Mouse (Mus musculus) right cerebral cortex, postnatal 25 days (tissue): ENCODE measurements at regions not wholly inside any gene's neighbourhood (a gene's known extent, or its start where the extent isn't known, plus 50 kb on each side); places are given as distances from the start of the nearest gene placed in this dataset.

Experiments
- DNase-seq: peaks from one replicate; pipeline ENCODE4 v3.0.0; 2022

DNA sequence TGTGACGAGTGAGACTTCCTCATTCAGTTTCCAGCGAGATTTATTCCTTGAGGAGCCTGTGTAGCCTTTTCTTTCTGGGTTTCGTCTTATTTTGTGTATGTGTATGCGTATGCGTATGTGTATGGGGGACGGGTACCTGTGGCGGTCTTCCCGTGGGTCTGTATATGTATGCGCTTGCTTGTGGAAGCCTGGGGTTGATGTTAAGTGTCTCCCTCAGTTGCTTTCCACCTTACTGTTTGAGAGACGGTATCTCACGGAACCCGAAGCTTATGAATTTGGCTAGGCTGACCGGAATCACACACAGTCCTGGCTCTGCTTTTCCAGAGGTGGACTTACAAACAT is 87.1 kb downstream of the Ankrd50 start:
- no peak for DNase-seq

DNA sequence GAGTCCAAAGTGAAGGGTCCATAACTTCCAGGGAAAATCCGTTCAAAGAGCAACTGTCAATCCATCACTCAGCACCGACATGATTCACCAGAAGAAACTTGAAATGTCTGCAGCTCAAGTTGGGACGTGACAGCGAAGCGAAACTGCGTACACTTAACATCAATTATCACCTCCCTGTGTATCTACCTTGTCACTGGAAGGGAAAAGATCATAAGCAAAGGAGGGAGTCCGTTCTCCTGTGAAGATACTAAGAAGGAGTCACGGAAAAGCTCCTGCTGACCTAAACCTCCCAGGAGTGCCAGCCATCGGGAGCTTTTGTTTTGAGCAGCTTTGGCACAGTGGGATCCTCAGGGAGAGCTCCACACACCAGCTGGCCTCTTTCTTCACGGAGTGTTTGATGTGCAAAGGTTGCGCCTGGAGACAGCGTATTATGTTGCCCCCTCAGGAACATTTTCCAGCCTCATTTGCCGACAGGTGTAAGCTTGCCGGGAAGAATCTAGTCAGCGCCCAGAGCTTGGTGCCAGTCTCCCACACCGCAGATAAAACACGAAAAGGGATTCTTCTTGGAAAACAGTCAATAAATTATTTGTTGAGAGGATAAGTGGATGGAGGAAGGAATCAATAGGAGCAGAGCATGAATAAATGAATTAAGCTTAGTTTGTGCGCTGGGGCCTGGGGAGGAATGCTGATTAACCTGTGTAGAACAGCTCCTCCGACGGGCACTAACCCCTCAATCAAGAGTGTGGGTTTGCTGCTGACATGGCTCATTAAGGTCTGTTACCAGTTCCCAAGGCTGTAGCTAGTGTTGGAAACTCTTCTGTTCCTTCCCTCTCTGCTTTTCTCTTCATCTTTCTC is 87.7 kb downstream of the Ankrd50 start:
- no peak for DNase-seq

DNA sequence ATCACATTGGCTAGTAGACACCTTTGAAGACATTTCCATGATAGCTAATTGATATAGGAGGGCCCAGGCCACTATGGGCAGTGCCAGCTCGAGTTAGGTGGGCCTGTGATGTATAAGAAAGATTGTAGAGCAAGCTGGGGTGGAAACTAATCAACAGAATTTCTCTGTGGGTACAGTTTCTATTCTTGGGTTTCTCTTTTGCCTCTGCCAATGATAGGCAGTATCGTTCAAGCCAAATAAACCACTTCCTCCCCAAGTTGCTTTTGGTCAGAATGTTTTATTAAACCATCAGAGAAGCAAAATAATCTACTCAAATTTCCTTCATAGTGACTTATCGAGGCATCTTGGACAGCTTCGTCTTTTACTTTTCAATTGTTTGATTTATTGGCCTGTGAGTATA is 90.3 kb downstream of the Ankrd50 start:
- no peak for DNase-seq

DNA sequence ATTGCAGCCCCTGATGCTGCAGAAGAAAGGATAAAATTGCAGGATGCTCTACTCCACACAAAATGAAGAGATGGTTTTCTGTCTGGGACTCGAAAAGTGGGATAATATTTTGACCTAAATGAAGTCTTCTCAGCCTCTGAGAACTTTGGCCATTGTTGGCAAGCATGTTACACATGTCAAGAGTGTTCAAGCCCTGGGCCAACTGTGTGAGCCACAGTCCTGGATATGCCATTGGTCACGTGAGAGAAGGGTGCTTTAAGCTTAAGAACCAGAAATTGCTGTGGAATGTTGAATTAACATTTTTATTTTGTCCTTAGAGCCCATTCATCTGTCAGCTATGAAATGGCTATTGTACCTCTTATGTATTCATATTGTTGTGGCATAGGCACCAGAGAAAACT is 95.0 kb downstream of the Ankrd50 start:
- DNase-seq: no peak

DNA sequence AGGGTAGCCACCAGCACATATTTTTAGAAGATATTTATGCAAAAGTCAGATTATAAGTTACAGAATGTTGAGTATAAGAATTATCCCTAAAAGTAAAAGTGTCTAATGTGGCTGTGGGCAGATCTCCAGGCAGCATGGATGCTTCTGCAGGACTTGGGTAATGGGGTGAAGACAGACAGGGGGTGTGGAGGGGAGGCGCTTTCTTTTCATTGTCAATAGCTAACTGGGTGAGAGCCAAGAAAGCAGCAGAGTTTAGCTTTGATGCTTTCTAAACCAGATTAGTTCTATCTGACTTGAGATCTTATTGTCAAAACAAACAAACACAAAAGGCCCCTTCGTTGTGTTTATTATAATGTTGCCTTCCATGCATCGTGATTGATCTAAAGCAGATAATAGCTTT is 95.7 kb downstream of the Ankrd50 start:
- no peak for DNase-seq

DNA sequence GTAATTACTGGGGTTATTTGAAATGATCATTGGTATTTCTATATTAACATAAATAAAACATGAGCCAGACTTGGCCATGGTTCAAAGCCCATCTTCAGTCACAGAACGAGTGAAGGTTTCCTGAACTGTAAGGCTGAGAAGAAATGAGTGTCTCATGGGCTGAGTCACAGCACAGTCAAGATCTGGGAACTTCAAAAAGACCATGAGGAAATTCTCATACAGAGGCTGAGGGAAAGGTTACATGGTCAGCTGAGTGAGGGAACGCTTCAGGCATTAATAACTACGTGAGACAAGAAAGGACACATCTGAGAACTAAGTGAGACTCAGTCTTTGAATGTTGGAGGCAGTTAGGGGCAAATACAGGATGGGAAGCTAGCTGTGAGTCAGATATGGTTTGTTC is 101.9 kb downstream of the Ankrd50 start:
- no peak for DNase-seq

DNA sequence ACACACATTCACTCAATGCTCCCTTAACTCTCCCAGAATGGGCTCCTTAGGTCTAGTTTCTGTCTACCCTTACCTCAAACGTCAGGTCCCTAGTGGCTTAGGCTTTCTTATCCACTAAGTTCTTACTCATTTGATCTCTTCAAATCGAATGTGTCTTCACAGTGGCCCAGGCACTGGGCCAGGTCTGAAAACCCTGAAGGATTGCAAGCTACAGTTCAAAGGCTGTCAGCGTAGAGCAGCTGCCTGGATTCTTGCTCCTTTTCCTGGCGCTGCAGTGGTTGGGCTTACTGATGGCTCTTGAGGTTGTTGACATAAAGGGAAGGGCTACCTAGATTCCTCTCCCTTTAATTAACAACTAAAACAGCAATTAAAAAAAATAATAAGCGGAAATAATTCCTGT is 103.0 kb downstream of the Ankrd50 start:
- no peak for DNase-seq

DNA sequence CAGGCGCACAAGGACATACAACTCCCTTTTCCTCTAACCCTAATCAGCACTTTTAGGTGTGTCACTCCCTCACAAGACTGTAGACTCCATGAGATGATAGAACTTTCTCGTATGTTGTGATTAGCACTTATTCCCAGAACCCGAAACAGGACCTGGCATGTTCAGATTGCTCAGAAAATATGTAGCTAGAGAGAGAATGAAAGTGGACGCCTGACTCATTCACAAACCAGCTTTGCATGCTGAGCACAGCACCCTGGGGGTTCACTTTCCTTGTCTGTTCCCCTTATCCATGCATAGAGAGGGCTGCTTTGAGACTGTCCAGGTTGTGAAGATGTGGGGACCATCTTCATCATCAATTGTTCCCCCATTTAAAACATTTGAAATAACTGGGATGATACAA is 111.0 kb downstream of the Ankrd50 start:
- no peak for DNase-seq

DNA sequence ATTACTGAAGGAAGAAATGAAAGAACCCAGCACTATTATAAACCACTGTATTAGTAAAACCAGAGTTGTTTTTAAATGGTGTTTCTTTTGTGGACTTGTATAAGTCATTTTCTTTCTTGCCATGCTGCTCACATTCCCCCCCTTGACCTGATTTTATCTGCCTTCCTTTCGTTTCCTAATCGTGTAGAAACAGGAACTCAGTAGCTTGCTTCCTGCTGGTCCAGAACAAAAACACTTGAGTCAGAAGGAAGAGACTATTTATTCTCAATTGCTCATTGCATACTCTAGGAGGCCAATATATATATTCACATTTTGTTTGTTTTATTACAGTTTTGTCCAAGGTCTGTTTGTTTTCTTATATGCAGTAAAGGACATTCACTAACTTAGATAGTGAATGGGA is 112.9 kb downstream of the Ankrd50 start:
- no peak for DNase-seq

DNA sequence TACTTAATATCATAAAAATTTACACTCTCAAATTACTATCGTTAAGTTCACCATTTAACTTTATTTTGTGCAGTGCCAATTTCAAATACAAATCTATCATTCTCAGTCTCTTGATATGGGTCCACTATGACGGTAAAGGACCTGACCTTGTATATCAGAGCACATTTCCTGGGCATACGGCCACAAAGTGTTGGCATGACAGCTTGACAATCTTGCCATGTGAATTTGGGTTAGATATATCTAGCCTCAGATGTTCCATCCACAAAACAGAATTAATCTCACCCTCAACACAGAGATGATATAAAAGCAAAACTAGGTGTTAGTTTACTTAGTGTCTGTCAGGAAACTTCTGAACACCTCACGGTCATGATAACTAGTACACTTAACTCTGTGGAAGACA is 120.8 kb downstream of the Ankrd50 start:
- DNase-seq: no peak

DNA sequence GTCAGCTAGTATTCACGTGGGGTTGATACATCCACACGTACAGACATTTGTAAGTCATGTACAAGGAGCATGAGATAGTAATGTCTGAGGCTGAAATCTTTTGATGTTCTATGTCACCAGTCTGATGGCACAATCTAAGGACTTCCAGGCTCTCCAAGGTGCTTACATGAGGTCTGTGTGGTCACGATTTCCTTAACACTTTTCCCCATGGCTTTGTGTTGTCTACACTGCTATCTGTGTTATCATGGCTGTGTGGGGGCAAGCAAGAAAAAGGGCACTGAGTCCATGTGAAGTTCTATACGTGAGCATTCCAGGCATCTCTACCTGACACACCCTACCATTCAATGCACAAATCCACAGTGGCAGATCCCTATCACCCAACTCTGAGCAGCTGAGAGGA is 123.2 kb downstream of the Ankrd50 start:
- no peak for DNase-seq

DNA sequence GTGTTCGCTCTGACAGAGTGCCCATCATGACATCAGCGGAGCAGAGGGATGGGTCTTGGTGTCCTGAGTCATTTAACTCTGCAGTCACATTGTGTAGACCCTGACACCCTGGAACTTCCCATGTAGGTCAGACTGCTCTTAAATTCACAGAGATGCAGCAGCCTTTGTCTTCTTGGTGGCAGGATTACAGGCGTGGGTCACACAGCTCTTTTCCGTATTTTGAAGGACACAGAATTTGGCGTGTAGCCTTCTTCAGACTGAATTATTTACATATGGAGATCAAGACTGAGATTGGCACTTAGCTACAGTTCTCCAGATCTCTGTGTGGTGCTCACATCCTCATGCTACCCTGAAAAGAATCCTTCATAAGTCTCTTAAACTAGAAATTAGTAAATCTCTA is 123.7 kb downstream of the Ankrd50 start:
- DNase-seq: no peak

DNA sequence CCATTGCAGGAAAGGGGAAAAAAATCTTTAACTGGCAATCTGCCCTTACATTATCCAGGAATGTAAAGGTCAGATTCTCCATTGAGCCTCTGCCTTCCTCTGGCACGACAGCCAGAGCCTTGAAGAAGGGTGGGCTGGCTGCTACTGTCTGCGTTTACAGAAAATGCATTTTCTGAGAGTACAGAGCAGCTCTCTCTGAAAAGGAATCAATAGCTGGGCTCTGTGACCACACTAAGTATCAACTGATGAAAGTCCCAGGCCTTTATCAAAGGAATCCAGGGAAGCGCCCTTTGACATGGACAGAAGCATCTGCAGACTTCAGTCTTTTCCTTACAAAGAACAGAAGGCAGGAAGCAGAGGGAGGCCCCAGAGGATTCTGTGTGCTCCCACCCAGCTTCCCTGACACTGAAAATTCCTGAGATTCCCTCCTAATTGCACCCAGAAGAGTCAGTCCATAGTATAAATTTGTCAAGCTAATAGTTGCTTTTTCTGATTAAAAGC is 124.2 kb downstream of the Ankrd50 start:
- DNase-seq: no peak

DNA sequence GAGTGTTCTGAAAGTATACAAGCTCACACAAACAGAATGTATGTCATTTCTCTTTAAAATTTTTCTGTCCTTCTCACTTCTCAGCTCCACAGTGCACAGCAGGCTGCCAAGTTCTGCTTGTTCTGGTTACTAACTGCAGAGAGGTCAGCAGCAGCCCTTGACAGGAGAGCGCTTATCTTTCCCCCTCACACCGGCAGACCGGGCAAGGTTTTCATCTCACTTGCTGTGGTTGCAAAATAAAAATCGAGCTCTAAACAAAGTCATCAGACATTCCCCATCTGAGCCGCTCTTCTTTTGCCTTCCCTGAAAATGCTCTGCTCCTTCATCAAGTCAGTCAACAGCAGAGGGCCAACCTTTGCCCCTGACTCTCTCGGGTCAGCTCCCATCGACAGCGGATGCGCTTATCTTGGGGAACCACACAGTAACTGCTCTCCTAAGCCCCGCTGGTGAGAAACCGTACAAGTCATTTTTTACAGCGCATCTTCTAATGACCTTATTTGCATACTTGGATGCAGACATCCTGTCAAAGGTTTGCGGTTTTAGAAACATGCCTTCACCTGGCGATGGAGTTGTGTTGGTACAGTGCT is 126.6 kb downstream of the Ankrd50 start:
- DNase-seq: no peak

DNA sequence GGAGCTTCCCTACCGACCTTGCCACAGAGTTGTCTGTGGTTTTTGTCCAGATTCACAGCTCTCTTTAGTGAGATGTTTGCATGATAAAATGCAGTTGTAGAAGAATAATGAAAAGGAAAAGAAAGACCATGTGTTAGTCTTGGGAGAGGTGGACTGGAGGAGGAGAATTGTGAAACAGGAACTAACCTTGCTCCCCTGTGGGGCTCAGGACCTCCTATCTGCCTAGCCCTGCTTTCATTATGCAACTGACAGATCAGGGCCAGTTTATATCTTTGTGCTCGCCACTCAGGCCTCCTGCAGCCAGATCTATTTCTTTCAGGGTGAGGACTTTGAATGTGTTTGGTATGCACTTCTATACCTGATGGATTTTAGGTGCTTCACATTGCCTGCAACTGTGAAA is 140.4 kb downstream of the Ankrd50 start:
- DNase-seq: no peak

DNA sequence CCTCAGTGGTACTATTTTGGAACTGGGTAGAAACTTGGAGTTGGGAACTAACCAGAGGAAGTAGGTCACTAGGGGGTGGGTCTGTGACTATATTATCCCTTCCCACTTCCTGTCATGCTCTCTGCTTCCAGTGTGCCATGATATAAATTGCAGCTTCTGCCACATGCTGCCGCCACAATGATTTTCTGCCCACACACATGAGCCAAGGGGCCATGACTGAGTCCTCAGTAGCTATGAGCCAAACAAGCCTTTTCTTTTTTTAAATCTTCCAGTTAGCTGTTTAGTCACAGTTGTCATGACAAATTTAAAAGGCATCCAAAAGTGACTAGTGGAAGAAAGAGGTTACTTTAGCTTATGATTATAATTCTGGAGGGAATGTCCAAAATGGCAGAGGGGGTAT is 143.0 kb downstream of the Ankrd50 start:
- DNase-seq: no peak

DNA sequence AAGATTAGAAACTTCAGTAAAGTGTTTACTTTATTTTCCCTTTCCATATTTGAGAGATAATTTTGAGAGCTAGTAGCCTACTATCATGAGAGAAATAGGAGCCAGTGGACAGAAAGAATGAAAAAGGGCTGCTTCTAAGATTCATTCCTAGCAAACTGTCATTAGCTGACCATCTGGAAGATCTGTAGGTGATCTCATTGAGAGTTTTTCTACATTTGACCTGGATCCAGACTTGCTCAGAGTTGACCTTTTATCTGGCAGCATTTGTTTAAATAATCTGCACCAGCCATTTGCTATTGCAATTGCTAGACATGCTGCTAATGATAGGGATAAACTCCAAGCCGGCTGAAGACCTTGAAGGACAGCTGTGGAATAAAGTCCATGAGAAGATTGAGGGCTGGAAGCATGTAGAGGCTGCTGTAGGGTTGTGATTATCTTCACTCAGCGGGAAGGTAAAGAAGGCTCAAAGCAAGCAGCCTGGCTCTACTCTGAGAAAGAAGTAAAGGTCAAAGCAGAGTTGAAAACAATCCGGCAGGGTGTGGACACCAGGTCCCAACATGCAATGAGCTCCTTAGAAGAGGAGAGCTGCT is 151.2 kb downstream of the Ankrd50 start:
- DNase-seq: no peak

DNA sequence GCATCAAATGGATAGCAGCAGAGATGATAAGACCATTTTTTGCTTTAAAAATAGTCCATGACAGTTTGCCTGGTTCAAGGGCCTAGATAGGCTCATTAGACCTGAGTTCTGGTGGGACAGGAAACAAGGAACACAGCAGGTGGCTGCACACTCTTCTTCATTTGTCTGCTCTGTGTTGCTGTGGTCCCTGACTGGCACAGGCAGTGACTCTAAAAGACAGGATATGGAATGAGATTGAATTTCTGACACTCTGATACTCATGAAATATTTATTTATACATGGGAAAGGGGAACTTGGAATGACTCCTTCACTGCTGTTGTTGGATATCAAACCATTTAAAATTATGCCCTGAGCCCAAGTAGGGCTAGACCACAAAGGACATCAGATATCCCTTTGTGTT is 153.5 kb downstream of the Ankrd50 start:
- no peak for DNase-seq

DNA sequence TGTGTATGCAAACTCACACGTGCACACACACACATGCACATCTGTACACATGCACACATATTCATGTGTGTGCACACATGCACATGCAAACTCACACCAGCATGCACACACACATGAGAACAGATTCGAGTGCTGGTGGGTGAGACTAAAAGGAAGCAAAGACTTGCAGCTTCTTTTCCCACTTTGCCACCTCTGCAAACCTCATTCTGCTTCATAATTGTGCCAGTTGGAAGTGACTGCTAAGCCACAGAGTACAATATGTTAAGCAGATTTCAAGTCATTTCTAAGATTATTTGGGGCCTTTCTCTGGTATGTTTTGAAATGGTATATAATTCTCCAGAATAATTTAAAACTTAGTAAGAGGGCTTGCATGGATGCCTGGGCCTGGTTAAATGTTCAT is 157.4 kb downstream of the Ankrd50 start:
- peak; percentile 17 for DNase-seq

DNA sequence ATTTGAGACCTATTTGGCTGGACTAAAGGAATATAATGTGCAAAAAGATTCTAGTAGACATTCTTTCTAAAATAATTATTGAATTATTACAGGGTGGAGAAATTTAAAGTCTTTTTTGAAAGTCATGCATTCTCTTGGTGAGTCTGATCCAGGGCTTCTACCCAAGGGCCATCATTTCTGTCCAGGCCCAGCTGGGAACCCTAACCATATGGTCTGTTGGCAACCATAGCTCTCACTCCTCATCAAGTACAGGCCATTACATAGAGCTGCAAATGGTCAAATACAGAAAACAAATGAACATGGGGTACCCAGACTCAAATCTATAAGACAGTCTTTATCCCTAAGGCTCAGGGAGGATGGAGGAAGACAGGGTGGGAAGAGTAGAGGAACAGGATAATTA is 158.4 kb downstream of the Ankrd50 start:
- DNase-seq: no peak

DNA sequence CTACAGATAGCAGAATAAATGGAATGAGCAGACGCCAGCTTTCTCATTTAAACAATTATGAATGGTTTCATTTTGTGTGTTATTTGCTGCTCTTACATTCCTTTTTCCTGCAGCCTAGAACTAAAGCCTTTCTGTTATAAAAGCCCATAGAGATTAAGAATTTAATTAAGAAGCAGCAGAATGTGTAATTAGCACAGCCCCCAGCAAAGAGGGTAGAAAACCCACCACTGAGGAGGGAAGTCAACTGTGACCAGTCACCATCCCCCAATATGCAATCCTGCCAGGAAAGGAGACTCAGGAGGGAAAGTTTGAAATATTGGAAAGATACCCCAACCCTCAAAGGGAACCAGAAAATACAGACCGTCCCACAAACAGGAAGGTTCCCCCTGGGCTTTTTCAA is 160.0 kb downstream of the Ankrd50 start:
- DNase-seq: no peak

DNA sequence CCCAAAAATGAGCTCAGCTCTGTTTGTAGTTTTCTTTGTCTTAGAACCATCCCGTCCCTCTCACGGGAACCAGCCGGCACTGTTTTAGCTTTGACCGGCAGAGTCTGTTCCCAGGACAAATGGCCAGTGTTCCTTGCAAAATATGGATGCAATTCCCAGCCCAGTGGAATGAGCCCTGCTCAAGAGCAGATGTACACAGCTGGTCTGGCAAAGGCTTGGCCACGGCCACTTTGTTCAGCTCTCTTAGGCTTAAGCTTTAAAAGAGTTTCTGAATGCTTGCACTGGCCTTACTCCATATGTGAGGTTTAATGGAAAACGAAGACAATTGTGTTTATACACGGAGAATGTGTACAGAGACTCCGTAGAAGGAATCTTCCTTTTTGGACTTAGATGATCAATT is 162.2 kb downstream of the Ankrd50 start:
- DNase-seq: no peak

DNA sequence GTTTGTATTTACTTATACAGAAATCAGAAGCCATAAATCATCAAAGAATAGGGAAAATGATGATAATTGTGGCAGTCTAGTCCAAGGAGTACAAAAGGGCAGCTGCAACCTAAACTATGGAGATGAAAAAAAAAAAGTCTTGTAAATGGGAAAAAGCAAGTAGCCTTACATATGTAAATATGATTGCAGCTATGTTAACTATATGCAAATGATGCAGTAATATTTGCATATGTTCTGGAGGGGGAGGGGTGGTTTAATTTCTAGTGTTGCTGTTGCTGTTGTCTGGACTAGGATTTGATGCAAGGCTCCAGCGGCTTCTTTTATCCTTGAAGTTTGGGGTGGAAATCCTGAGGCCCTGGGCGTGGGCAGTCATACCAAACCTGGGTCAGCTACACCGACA is 163.0 kb downstream of the Ankrd50 start:
- DNase-seq: no peak

DNA sequence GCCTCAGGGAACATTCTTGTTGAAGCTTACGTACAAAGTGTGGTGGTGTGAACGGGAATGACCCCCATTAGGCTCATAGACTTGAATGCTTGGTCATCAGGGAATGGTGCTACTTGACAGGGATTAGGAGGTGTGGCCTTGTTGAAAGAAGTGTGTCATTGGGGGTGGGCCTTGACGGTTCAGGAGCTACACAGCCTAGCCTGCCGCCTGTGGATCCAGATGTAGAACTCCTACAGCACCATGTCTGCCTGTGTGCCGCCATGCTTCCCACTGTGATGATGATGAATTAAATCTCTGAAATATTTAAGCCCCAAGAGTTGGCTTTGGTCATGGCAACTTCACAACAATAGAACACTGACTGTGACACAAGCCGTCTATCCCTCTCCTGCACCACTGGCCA is 163.6 kb downstream of the Ankrd50 start:
- no peak for DNase-seq

DNA sequence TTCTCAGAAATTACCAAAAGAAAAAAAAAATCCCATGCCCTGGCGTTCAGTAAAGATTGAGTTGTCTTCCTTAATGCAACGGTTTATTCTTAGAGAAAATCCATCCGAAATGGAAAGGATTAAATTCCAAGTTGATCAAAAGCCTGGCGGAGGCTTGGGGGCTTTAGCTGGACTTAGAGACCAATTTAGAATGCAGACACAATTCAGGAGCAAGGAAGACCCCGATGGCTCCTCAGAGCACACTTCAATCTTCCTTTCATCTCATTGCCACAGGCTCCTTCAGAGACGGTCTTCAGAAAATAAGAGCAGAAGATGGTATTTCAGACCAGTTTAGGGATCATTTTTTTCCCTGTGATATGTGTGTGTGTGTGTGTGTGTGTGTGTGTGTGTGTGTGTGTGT is 171.8 kb downstream of the Ankrd50 start:
- no peak for DNase-seq
